Mouse (Mus musculus): ENCODE measurements around the gene H2afx. TPM values are rescaled to one million over a fixed set of nuclear protein-coding genes. Genes with fewer than 3 reads are reported as not detected.
"Not testable (repeated sequence)": the region's sequence is repeated elsewhere in the genome, so short reads cannot be mapped to it uniquely, and the experiment has no call there.

Gene H2afx
- polyA plus RNA-seq, 1 experiment, result 891 TPM

DNA sequence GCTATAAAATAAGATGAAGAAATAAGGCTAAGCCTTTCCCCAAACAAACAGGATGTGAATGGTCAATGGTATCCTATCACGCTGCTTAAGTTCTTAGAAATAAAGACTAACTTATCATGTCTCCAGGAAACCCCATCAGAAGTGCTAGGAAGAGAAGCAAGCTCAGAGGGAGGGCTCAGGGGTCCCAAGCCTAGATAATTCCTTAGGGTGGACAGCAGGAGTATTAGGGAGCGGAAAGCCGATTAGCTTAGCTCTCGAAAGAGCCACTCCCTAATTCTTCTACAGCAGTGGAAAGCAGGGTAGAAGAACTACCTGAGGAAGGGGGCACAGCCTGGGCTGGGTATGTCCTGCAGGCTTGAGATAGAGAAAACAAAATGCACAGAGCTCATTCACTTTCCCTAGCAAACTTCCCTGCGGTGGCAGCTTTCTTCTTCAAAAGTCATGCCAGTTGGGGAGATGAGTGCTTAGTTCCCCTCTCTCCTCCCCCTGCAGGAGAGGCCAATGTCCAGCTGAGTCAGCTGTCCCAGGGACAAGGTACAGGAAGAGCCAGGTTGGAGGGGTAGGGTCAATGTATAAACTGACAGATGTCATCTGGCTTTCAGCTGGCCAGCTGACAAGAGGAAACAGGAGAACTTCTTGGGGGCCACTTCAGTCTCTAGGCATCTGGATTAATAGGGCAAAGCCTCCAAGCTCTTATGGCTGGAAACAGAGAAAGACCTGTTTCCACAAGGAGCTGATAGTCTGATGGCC lies 16.2 kb upstream of the H2afx start:
- H3K4me1 ChIP-seq (replicated peaks; ENCODE audit: control insufficient read depth, insufficient read depth, low read length), result peaks cover 24% of the 10 kb centered on the region
- no peaks in the 10 kb centered on the region for H3K27me3 ChIP-seq (ENCODE audit: control insufficient read depth, insufficient read depth, low read length)
- H3K27ac ChIP-seq (ENCODE audit: control insufficient read depth, insufficient read depth, low read length), result no peak overlapping the region
- WGBS, result 90% methylated on average over 5 of the region's 5 CpGs
- DNase-seq, result no peak
- peaks cover 30% of the 10 kb centered on the region for H3K36me3 ChIP-seq (ENCODE audit: control insufficient read depth, insufficient read depth, low read length)
- H3K4me3 ChIP-seq (ENCODE audit: control insufficient read depth, insufficient read depth, low read length), result peak overlapping the region; percentile 94; the same call in 1 of the 2 replicates
- TF ChIP-seq POLR2A (IDR thresholded peaks at IDR 0.05; ENCODE audit: control insufficient read depth, extremely low read depth, insufficient read depth, low read length, poor library complexity), result no peak

DNA sequence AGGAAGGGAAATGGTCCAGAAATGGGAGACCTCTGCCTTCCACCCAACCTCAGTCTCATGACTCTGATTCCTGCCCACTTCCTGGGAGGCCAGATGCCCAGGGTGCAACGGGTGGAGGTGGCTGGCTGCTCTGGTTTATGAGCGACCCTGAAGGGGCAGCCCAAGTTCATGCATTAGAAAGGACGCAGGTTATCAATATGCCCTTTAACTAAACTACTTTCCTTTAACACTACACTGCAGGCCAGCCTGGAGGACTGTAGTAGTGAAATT lies 15.7 kb upstream of the H2afx start:
- 27% methylated on average over 3 of the region's 3 CpGs for WGBS
- H3K36me3 ChIP-seq (ENCODE audit: control insufficient read depth, insufficient read depth, low read length), result peaks cover 27% of the 10 kb centered on the region
- H3K4me3 ChIP-seq (ENCODE audit: control insufficient read depth, insufficient read depth, low read length), result peak overlapping the region; percentile 94
- H3K4me1 ChIP-seq (replicated peaks; ENCODE audit: control insufficient read depth, insufficient read depth, low read length), result peaks cover 24% of the 10 kb centered on the region
- no peak overlapping the region for H3K27ac ChIP-seq (ENCODE audit: control insufficient read depth, insufficient read depth, low read length)
- no peaks in the 10 kb centered on the region for H3K27me3 ChIP-seq (ENCODE audit: control insufficient read depth, insufficient read depth, low read length)
- TF ChIP-seq CTCF (IDR thresholded peaks at IDR 0.05; ENCODE audit: borderline replicate concordance, control insufficient read depth, extremely low read depth, insufficient read depth, low read length, poor library complexity), result no peak
- no peak for TF ChIP-seq POLR2A (IDR thresholded peaks at IDR 0.05; ENCODE audit: control insufficient read depth, extremely low read depth, insufficient read depth, low read length, poor library complexity)
- DNase-seq, result no peak

DNA sequence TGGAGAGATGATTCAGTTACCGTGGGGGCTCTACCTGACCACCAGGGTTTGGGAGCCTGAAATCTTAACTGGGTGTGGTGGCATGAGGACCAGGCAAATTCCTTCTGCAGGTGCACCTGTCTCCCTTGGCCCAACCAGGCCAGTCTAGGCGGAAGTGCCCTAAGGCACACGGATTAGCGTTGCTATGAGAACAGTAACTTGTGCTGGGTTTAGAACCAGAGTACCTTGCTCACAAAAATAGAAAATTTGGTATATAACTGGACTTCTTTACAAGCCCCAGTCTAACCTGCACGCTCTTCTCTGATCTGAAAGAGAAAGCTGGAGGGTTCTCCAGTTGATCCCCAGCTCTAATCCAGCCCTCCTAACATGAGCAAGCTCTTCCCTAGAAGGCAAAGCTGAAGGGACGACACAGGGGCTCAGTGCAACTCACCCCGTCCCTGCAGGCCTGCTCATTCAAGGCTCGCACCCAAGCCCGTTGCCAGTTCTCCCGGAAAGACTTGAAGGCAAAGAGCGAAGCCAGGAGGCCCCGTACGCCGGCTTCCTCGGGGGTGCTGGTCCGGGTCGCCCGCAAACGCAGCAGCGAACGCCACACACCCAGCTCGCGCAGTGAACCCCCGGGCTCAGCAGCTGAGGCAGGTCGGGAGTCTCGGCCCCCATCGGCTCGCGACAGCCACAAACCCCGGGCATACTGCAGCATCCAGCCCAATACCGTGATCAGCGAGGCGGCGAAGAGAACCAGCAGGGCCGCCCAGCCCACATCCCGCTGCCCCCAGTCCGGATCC lies 15.2 kb upstream of the H2afx start:
- peak overlapping the region; percentile 94 for H3K4me3 ChIP-seq (ENCODE audit: control insufficient read depth, insufficient read depth, low read length)
- 3% methylated on average over 37 of the region's 37 CpGs for WGBS
- TF ChIP-seq CTCF (IDR thresholded peaks at IDR 0.05; ENCODE audit: borderline replicate concordance, control insufficient read depth, extremely low read depth, insufficient read depth, low read length, poor library complexity), result no peak
- no peak for TF ChIP-seq POLR2A (IDR thresholded peaks at IDR 0.05; ENCODE audit: control insufficient read depth, extremely low read depth, insufficient read depth, low read length, poor library complexity)
- H3K36me3 ChIP-seq (ENCODE audit: control insufficient read depth, insufficient read depth, low read length), result peaks cover 21% of the 10 kb centered on the region
- H3K27ac ChIP-seq (ENCODE audit: control insufficient read depth, insufficient read depth, low read length), result no peak overlapping the region
- peaks cover 24% of the 10 kb centered on the region for H3K4me1 ChIP-seq (replicated peaks; ENCODE audit: control insufficient read depth, insufficient read depth, low read length)
- no peaks in the 10 kb centered on the region for H3K27me3 ChIP-seq (ENCODE audit: control insufficient read depth, insufficient read depth, low read length)
- DNase-seq, result peak; percentile 46

DNA sequence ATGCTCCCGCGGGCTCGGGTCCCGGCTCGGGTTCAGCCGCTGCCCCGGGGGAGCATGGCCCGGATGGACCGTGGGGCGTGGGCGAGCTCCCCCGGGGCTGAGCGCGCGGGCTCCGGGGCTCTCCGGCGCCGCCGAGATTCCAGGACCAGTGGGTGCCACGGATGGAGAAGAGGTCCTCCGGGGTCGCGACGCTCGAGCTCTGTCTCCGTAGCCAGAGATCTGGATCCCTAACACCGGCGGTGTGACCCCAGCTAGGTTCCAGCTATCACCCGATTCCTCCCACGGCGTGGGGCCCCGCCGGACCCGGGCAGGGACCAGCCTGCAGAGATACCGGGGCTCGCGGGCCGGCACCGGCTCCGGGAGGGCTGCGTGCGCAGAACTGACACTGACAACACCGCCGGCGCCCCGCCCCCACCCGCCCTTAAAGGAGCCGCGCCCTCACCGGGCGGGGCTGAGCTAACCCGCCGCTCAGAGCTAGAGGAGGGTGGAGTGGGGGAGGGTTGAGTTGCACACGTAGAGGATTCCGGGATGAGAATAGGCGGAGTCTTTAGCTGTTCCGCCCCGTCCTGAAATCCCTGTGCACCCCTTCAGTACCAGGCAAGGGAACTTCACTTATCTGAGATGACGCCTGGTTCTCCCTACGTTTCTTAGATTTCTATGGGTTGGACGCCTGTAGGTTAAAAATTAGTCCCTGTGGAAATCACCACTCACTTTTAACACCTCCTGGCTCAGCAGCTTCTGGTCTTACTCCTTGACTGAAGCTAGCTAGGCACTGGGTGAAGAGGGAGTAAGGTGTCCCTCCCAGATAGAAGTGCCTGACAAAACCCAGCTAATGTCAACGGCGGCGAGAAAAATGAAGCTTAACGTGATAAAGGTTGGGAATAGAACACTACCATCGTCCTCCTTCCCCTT lies 14.4 kb upstream of the H2afx start, which contains the start of gene C2cd2l:
Gene C2cd2l, minus strand, starts transcription at position 399 of the 912 bp plus-strand sequence.
- Histone ChIP-seq H3K27me3 (ENCODE audit: control insufficient read depth, insufficient read depth, low read length) (no peaks in the 10 kb centered on the region), H3K4me1 (replicated peaks; ENCODE audit: control insufficient read depth, insufficient read depth, low read length) (peaks cover 24% of the 10 kb centered on the region), H3K36me3 (ENCODE audit: control insufficient read depth, insufficient read depth, low read length) (peaks cover 13% of the 10 kb centered on the region), H3K4me3 (ENCODE audit: control insufficient read depth, insufficient read depth, low read length) (peak within 1 kb of the TSS; percentile 94), H3K27ac (ENCODE audit: control insufficient read depth, insufficient read depth, low read length) (no peak within 1 kb of the TSS)
- TF ChIP-seq CTCF (IDR thresholded peaks at IDR 0.05; ENCODE audit: borderline replicate concordance, control insufficient read depth, extremely low read depth, insufficient read depth, low read length, poor library complexity) (0 out of 2 replicates have a peak, but pooled peaks have one; percentile 20), POLR2A (IDR thresholded peaks at IDR 0.05; ENCODE audit: control insufficient read depth, extremely low read depth, insufficient read depth, low read length, poor library complexity) (peak; percentile 55; the same call in 1 of the 2 replicates)
- WGBS, result under 1% methylated on average over 66 of the region's 67 CpGs
- DNase-seq, result peak; percentile 82

DNA sequence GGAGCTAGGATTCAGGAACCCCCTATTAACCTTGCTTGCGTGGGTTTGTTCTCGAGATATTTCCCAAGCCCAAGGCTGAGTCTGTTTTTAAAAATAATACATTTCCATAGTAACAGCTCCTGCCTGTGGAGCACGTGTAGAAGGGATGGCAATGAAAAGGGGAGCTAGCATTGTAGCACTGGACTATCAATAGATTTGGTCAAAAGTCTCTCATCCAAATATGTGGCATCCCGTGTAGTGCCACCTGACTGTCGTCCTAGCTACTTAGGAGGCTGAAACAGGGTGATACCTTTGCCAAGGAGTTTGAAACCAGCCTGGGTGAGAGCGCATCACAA lies 13.7 kb upstream of the H2afx start:
- Histone ChIP-seq H3K4me3 (ENCODE audit: control insufficient read depth, insufficient read depth, low read length) (no peak overlapping the region), H3K4me1 (replicated peaks; ENCODE audit: control insufficient read depth, insufficient read depth, low read length) (peaks cover 24% of the 10 kb centered on the region), H3K27me3 (ENCODE audit: control insufficient read depth, insufficient read depth, low read length) (no peaks in the 10 kb centered on the region), H3K36me3 (ENCODE audit: control insufficient read depth, insufficient read depth, low read length) (peaks cover 7% of the 10 kb centered on the region), H3K27ac (ENCODE audit: control insufficient read depth, insufficient read depth, low read length) (no peak overlapping the region)
- TF ChIP-seq CTCF (IDR thresholded peaks at IDR 0.05; ENCODE audit: borderline replicate concordance, control insufficient read depth, extremely low read depth, insufficient read depth, low read length, poor library complexity) (no peak), POLR2A (IDR thresholded peaks at IDR 0.05; ENCODE audit: control insufficient read depth, extremely low read depth, insufficient read depth, low read length, poor library complexity) (no peak)
- 27% methylated on average over 6 of the region's 6 CpGs for WGBS
- DNase-seq, result no peak

DNA sequence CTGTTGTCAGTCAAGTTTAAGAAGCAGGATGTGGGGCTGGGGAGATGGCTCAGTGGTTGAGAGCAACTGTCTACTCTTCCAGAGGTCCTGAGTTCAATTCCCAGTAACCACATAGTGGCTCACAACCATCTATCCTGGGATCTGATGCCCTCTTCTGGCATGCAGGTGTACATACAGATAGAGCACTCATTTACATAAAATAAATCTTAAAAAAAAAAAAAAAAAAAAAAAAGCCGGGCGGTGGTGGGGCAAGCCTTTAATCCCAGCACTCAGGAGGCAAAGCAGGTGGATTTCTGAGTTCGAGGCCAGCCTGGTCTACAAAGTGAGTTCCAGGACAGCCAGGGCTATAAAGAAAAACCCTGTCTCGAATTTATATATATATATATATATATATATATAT lies 10.8 kb upstream of the H2afx start:
- not testable (repeated sequence) for H3K27ac ChIP-seq (ENCODE audit: control insufficient read depth, insufficient read depth, low read length); H3K27me3 ChIP-seq (ENCODE audit: control insufficient read depth, insufficient read depth, low read length); H3K4me3 ChIP-seq (ENCODE audit: control insufficient read depth, insufficient read depth, low read length); DNase-seq; H3K36me3 ChIP-seq (ENCODE audit: control insufficient read depth, insufficient read depth, low read length)
- peaks cover 28% of the 10 kb centered on the region for H3K4me1 ChIP-seq (replicated peaks; ENCODE audit: control insufficient read depth, insufficient read depth, low read length)
- 78% methylated on average over 4 of the region's 4 CpGs for WGBS
